Mouse (Mus musculus) stomach, embryonic 15.5 days (tissue): Measurements from ENCODE around the gene Naa80. TPM values are rescaled to one million over a fixed set of nuclear protein-coding genes. Genes with fewer than 3 reads are reported as not detected.

Experiments used
- ATAC-seq: fragments of 200-750 bp; cut with Nextera tagmentation; 2 replicates; pipeline ENCODE4 v1.8.0; 2017; ENCODE audit warnings: low read depth, moderate number of reproducible peaks, moderate TSS enrichment; ENCODE audit not compliant: insufficient read depth, low FRiP score
- H3K27ac ChIP-seq: fragments of 300-500 bp; sonication (generic); 2 replicates; pipeline ENCODE4 v1.5.1; 2015; ENCODE audit warnings: mild to moderate bottlenecking, inconsistent platforms
- H3K27me3 ChIP-seq: fragments of 300-500 bp; sonication (generic); replicated peaks from 2 replicates; pipeline ENCODE4 v1.6.1; 2015; ENCODE audit warnings: inconsistent platforms
- H3K36me3 ChIP-seq: fragments of 300-500 bp; sonication (generic); 2 replicates; pipeline ENCODE4 v1.6.1; 2015; ENCODE audit warnings: inconsistent platforms
- H3K4me1 ChIP-seq: fragments of 300-500 bp; sonication (generic); 2 replicates; pipeline ENCODE4 v1.6.1; 2015; ENCODE audit warnings: inconsistent platforms
- H3K4me2 ChIP-seq: fragments of 300-500 bp; sonication (generic); 2 replicates; pipeline ENCODE4 v1.6.1; 2015; ENCODE audit warnings: mild to moderate bottlenecking, inconsistent platforms
- H3K4me3 ChIP-seq: fragments of 300-500 bp; sonication (generic); replicated peaks from 2 replicates; pipeline ENCODE4 v1.5.1; 2015; ENCODE audit warnings: inconsistent platforms
- H3K9ac ChIP-seq: fragments of 300-500 bp; sonication (generic); 2 replicates; pipeline ENCODE4 v1.6.1; 2015; ENCODE audit warnings: inconsistent platforms
- H3K9me3 ChIP-seq: fragments of 300-500 bp; sonication (generic); 2 replicates; pipeline ENCODE4 v1.6.1; 2016; ENCODE audit warnings: inconsistent platforms
- WGBS: fragments of 180-500 bp; shearing (Covaris S2); methylation state at CpG from one replicate; pipeline ENCODE4 v1.1.7; 2015; 5-methylcytosine and 5-hydroxymethylcytosine counted together
- polyA plus RNA-seq: library from polyadenylated mRNA; unstranded; fragments of >200 nt; fragmentation: Nextera tagmentation; extraction: Ambion mirVana; gene quantifications from 2 replicates; pipeline ENCODE4 v1.2.1, GENCODE M21; 2015

Naa80 gene
- polyA plus RNA-seq, 1 experiment from 2014 or later: 18.6 TPM

DNA sequence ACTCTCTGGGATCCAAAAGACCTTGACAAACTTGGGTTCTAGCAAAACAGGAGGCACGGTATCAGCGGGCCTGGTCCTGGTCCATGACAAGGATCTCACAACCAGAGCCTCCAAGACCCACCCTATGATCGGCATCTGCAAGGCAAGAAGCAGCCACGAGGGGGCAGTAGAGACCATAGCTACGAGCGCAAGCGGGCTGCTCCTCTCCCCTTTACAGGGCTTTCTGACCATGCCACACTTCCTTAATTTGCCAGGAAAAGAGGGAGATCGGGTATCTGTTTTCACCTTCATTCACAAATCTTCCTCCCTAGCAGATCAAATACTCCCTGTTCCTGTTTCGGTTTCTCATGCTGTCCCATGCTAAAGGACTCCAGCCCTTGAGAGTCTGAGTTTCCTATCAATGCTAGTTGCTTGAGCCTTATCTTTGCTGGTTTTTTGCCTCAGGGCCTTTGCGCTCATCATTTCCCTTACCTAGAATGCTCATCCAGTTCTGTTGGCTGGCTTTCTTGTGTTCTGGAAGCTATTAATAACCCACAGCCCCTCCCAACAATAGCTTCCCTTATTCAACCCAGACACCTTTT lies 23.5 kb downstream of the Naa80 start:
- no peak overlapping the region for H3K4me3 ChIP-seq
- H3K4me1 ChIP-seq: peaks cover 27% of the 10 kb centered on the region; the same call in 1 of the 2 replicates
- no peak overlapping the region for H3K9ac ChIP-seq
- no peaks in the 10 kb centered on the region for H3K36me3 ChIP-seq
- 0 out of 2 replicates have a peak overlapping the region, but pooled peaks have one; percentile 51 for H3K27ac ChIP-seq
- H3K27me3 ChIP-seq: no peaks in the 10 kb centered on the region
- H3K4me2 ChIP-seq: no peak overlapping the region; the same call in 1 of the 2 replicates
- WGBS: 11% methylated on average over 10 of the region's 10 CpGs
- H3K9me3 ChIP-seq: no peaks in the 10 kb centered on the region
- ATAC-seq: peak; percentile 29; the same call in 1 of the 2 replicates

DNA sequence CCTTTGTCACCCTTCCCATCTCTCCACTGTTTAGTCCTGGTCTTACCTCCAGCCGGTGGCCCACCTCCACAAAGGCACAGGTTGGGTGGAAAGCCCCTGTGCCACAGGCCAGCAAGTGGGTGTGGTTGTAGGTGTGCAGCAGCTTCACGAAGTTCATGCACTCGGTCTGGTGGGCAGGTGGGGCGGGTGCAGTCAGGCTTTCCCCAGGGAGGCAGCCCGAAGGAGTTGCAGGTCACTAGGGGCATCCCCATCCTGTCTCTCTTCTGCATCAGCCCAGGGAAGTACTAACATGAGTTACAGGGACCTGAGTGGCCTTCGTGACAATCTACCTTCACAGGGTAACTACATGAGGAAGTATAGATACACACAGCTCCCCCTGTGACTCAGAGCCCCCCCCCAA lies 24.6 kb downstream of the Naa80 start:
- H3K9ac ChIP-seq: no peak overlapping the region
- no peak overlapping the region for H3K4me3 ChIP-seq
- H3K27me3 ChIP-seq: no peaks in the 10 kb centered on the region
- H3K27ac ChIP-seq: no peak overlapping the region
- WGBS: 72% methylated on average over 6 of the region's 6 CpGs
- H3K9me3 ChIP-seq: no peaks in the 10 kb centered on the region
- no peak overlapping the region for H3K4me2 ChIP-seq
- peaks cover 37% of the 10 kb centered on the region for H3K4me1 ChIP-seq
- no peaks in the 10 kb centered on the region for H3K36me3 ChIP-seq
- ATAC-seq: no peak

DNA sequence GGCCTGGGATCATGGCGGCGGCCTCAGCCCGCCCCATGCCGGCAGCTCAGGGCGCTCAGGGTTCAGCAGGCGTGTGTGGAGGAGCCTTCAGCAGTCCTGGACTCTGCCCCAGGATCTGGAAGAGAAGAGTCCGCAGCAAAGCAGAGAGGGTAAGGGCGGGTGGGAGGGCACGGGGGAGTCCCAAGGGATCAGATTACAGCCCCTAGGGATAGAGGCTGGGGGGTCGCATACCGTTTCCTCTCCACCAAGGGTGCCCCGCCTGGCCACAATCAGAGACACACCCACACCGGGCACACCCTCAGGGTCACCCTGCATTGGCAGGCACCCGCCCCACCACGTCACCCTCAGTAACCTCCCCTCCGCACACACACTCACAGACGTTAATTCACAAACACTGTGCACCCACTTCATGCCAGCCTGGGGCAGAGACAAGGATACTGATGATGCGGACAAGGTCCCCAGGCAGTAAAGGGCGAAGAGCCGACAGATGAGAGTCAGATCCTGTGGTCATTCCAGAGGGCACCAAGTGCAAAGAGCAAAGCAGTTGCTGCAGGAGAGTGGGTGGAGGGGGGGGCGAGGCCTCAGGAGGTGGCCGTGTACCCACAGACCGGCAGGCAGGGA lies 26.5 kb downstream of the Naa80 start:
- Histone ChIP-seq H3K9me3 (no peaks in the 10 kb centered on the region), H3K9ac (no peak overlapping the region), H3K4me2 (peak overlapping the region; percentile 44), H3K27me3 (no peaks in the 10 kb centered on the region), H3K4me3 (peak overlapping the region; percentile 28; the same call in 1 of the 2 replicates), H3K36me3 (no peaks in the 10 kb centered on the region), H3K27ac (peak overlapping the region; percentile 76), H3K4me1 (peaks cover 52% of the 10 kb centered on the region)
- 30% methylated on average over 23 of the region's 23 CpGs for WGBS
- peak; percentile 78 for ATAC-seq

DNA sequence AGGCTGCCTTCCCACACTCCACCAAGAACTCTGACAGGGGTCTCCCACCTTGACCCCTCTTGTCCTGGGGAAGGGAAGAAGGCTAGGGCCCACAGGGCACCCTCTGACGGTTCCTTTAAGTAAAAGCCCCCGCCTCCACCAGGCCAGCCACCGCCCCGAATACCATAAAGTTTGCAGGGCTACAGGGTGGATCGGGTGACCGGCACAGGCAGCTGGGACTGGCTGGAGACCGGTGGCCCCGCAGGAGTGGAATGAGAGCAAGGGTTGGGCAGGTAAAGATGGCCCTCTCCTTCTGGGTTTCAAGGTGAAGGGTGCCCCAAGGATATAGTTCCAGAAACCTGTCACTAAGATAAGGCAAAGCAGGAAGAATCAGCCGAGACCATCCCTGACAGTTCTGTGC lies 27.9 kb downstream of the Naa80 start:
- no peaks in the 10 kb centered on the region for H3K9me3 ChIP-seq
- H3K27me3 ChIP-seq: no peaks in the 10 kb centered on the region
- H3K9ac ChIP-seq: no peak overlapping the region
- peak overlapping the region; percentile 7; the same call in 1 of the 2 replicates for H3K4me3 ChIP-seq
- H3K36me3 ChIP-seq: no peaks in the 10 kb centered on the region
- H3K4me2 ChIP-seq: peak overlapping the region; percentile 38
- ATAC-seq: no peak
- peak overlapping the region; percentile 38 for H3K27ac ChIP-seq
- WGBS: 19% methylated on average over 9 of the region's 9 CpGs
- peaks cover 54% of the 10 kb centered on the region for H3K4me1 ChIP-seq

DNA sequence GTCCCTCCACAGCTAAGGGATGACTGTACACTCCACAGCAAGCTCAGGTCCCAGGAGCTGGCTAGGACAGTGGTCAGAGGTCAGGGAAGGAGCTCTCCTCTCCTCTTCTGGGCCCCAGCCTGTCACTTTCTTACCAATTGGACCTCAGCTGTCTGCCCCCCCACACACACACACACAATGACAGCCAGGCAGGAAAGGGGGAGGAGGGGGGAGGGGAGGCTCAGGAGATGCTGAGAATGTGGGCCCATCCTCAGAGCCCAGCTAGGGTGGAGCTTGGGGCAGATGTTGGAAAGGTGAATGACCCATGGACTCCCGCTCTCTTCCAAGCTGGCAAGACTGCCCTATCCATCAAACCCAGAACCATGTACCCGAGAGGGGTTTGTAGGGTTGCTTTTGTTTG lies 28.3 kb downstream of the Naa80 start:
- Histone ChIP-seq H3K9ac (no peak overlapping the region), H3K4me1 (peaks cover 58% of the 10 kb centered on the region), H3K9me3 (no peaks in the 10 kb centered on the region), H3K27me3 (no peaks in the 10 kb centered on the region), H3K36me3 (no peaks in the 10 kb centered on the region), H3K27ac (peak overlapping the region; percentile 60), H3K4me2 (peak overlapping the region; percentile 38), H3K4me3 (peak overlapping the region; percentile 7; the same call in 1 of the 2 replicates)
- 55% methylated on average over 2 of the region's 2 CpGs for WGBS
- ATAC-seq: no peak

DNA sequence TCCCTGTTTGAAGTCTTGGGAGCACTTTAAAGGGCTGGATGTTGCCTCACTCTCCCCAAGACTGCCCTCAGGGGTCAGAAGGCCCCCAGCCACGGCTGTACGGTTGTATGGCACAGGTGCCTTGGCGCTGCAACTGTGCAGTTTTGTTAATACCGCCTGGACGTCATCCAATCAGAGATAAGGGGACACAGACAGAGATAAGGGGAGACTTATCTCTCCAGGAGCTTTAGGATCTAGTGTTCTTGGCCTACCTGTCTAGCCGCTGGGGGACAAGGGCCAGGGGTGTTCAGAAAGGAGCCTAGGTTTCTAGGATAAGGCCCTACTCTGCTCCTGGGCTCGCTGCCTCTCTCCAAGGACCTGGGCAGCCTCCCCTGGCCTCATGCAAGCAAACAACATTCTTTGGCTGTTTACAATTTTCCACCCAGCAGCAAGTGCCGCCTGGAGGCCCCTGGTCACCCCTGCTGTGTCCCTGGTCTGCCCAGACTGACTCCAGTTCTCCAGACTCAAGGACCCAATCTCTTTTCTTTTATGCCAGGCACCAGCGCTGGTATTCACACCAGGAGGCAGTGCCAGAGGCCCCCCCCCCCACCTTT lies 29.1 kb downstream of the Naa80 start:
- Histone ChIP-seq H3K4me1 (peaks cover 60% of the 10 kb centered on the region), H3K9ac (no peak overlapping the region), H3K4me2 (peak overlapping the region; percentile 11; the same call in 1 of the 2 replicates), H3K36me3 (no peaks in the 10 kb centered on the region), H3K27me3 (no peaks in the 10 kb centered on the region), H3K4me3 (no peak overlapping the region), H3K9me3 (no peaks in the 10 kb centered on the region), H3K27ac (peak overlapping the region; percentile 60)
- ATAC-seq: no peak
- 51% methylated on average over 9 of the region's 9 CpGs for WGBS

DNA sequence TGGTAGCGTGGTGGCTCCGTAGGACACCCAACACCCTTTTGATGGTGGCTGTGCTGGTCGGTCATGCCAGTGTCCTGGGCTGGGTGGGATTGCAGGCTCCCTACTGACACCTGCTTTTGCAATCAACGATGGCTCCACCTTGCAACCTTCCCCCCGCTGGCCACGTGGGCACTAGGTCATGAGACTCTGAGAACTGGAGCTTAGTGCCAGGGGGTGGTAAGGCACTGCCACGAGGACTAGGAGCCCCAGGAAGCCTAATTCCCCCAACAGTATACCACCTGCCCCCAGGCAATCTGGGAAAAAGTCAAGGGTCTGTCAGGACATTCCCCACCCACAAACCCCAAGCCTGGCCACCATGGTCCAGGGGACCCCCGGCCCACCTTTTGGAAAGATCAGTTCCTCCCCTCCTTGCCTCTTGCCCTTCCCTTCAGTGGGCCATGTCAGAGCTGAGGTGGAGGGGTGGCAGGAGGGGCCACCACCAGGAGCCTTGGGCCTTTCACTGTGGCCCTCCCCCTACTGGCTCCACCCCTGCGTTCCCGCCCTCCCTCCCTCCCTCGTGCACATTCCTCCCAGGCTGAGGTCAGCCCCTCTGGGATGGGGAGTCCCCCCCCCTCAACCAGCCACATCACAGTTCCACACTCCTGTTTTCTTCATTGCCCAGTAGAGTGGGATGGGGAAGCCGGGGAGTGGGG lies 30.2 kb downstream of the Naa80 start, which contains the start of gene Sema3b:
Gene Sema3b, minus strand, starts transcription at position 489 of the 692 bp plus-strand sequence.
- Histone ChIP-seq H3K4me2 (peak within 1 kb of the TSS; percentile 11; the same call in 1 of the 2 replicates), H3K4me3 (no peak within 1 kb of the TSS), H3K27ac (peak within 1 kb of the TSS; percentile 60), H3K27me3 (no peaks in the 10 kb centered on the region), H3K9me3 (no peaks in the 10 kb centered on the region), H3K9ac (no peak within 1 kb of the TSS), H3K4me1 (peaks cover 61% of the 10 kb centered on the region), H3K36me3 (0 out of 2 replicates have a peak, but pooled peaks cover 3% of the 10 kb centered on the region)
- ATAC-seq: no peak
- 37% methylated on average over 12 of the region's 12 CpGs for whole genome bisulfite sequencing

DNA sequence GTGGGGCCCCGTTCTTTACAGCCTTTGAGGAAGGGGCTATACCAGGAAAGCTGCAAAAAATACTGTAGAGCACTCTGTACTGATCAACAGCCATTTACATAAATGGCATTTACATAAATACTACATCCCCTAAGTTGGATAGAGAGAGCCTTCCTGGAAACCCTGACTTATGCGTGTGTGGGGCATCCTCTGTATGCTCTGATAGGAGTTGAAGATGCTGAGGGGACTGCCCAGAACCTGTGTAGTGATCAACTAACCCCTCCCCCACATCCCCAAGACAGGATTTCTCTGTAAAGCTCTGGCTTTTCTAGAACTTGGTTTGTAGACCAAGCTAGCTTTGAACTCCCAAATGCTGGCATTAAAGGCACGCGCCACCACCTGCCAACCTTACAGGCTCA lies 30.7 kb downstream of the Naa80 start:
- peaks cover 56% of the 10 kb centered on the region for H3K4me1 ChIP-seq
- H3K27me3 ChIP-seq: no peaks in the 10 kb centered on the region
- 0 out of 2 replicates have a peak, but pooled peaks cover 6% of the 10 kb centered on the region for H3K36me3 ChIP-seq
- ATAC-seq: no peak
- H3K4me3 ChIP-seq: no peak overlapping the region
- peak overlapping the region; percentile 17; the same call in 1 of the 2 replicates for H3K27ac ChIP-seq
- H3K4me2 ChIP-seq: no peak overlapping the region
- H3K9ac ChIP-seq: no peak overlapping the region
- WGBS: 65% methylated on average over 4 of the region's 4 CpGs
- no peaks in the 10 kb centered on the region for H3K9me3 ChIP-seq

DNA sequence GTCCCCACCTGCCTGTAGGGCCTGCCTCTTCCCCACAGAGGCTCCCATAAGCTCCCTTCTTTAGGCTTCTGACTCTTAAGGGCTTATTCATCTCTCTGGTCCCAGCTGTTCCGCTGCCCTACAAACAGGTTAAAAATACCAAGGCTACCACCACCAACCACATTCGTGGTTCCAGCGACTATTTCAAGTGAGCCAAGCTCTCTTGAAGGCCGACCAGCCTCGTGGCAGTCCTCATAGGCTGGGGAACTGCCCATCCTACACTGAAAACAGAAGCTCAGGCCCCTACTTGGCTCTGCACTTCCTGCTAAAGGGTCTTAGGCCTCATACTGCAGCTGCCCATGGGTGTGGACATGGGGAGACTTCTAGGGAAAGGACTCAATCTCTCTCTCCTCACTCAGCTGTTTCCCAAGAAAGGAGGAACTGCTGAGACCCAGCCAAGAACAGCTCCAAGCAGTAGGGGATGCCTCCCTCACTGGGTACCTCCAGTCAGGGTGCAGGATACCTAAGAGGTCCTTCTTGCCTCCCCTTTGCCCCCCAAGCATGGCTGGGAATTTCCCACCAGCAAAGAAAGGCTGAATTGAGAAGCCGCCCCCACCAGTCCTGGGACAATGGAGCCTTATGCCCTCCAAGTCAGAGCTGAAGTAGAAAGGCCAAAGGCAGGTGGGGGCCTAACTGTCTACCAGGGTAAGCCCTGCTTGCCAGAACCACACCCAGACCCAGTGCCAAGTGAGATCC lies 32.9 kb downstream of the Naa80 start:
- Histone ChIP-seq H3K4me1 (peaks cover 46% of the 10 kb centered on the region), H3K27me3 (no peaks in the 10 kb centered on the region), H3K27ac (peak overlapping the region; percentile 90), H3K9ac (no peak overlapping the region), H3K36me3 (peaks cover 23% of the 10 kb centered on the region), H3K9me3 (no peaks in the 10 kb centered on the region), H3K4me3 (peak overlapping the region; percentile 40; the same call in 1 of the 2 replicates), H3K4me2 (peak overlapping the region; percentile 89; the same call in 1 of the 2 replicates)
- 64% methylated on average over 6 of the region's 6 CpGs for WGBS
- ATAC-seq: no peak

DNA sequence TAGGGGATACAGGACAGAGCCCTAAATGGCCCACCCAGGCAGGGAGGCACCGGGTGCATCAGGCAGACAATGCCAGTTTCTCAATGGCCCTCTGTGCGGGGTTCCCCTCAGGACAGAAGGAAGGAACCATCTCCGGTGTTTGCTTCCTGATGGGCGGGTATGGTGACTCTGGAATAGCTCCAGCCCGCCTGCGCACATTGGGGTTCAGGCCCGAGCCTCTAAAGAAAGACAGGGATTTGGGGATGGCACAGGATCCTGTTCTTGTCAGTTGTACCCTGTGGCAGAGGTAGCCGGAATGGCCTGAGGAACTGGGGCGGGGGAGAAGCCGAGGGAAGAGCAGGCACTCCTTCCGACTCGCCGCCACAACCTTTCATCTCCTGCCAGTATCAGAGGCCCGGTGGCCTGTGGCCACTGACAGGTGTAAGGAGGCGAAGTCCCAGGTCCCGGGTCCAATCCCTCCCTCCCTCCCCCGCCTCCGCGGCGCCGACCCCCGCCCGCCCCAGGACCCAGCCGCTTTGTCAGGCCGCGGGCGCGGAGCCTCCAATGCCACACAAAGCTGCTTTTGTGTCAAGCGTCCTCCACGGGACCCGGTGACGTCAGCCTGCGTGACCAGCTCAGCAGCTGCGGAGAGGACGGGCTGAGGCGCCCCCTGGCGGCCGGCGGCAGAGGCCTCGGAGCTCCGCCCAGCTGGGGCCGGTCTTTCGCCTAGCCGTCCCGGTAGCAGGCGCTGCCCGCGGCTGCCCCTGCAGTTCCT lies 33.7 kb downstream of the Naa80 start:
- Histone ChIP-seq H3K27ac (peak overlapping the region; percentile 90), H3K4me3 (peak overlapping the region; percentile 40), H3K36me3 (peaks cover 28% of the 10 kb centered on the region), H3K9me3 (no peaks in the 10 kb centered on the region), H3K9ac (peak overlapping the region; percentile 12; the same call in 1 of the 2 replicates), H3K4me2 (peak overlapping the region; percentile 89), H3K27me3 (no peaks in the 10 kb centered on the region), H3K4me1 (peaks cover 40% of the 10 kb centered on the region)
- peak; percentile 92 for ATAC-seq
- 5% methylated on average over 44 of the region's 48 CpGs for WGBS
